Mouse (Mus musculus) thymus, postnatal 0 days (tissue): ENCODE measurements around the gene Aqp5. TPM values are rescaled to one million over a fixed set of nuclear protein-coding genes. Genes with fewer than 3 reads are reported as not detected.

ENCODE experiments used
- DNase-seq: peaks from one replicate; pipeline ENCODE4 v3.0.0-alpha.2; 2015; ENCODE audit warnings: low spot score
- polyA plus RNA-seq: library from polyadenylated mRNA; unstranded; fragments of >200 nt; fragmentation: Nextera tagmentation; extraction: Ambion mirVana; gene quantifications from 2 replicates; pipeline ENCODE4 v1.2.1, GENCODE M21; 2015

Gene Aqp5
- 3.6 and 5.2 TPM in 2 replicates for polyA plus RNA-seq

GRCm38 (mm10) chr15:99590429-99591084 is at the start of gene Aqp5:
Gene Aqp5 (plus strand): TSS chr15:99590782.
- DNase-seq = no peak

GRCm38 (mm10) chr15:99544047-99544446 is 46.5 kb upstream of the Aqp5 start:
- no peak for DNase-seq

DNA sequence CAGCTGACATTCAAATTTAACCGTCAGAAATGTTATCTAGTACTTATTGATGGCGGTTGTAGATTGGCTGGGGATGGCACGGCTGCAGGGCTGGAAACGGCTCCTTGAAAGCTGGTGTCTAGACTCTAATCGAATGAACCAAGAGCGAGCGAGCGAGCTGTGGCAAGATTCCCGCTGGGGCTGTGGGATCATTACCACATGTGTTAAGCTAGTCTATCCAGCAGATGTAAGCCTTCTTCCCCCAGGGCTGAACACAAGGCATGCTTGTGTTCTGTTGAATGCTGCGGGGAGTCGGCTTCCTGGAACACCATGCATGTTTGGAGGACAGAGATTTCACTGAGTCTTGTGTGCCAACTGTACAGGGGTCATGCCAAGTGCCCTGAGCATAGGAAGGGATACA is 44.0 kb upstream of the Aqp5 start:
- DNase-seq = no peak

GRCm38 (mm10) chr15:99547732-99548131 is 42.9 kb upstream of the Aqp5 start:
- no peak for DNase-seq

DNA sequence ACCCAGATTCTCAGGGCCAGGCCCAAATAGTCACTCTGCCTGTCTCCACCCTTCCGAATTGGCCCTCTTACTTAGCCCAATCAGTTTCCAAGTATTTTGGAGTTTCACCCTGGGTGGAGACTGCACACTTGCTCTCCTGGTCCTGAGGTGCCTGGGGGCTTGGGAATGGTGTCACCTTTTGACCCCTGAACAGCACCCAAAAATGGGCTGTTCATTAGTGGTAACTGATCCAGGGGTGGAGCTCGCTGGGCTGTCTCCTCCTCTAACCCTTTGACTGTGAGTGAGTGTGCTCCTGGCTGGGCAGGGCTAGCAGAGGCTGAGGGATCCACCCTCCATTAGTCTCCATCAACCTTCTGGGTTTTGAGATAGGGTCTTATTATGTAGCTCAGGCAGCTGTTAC is 40.7 kb upstream of the Aqp5 start:
- DNase-seq = no peak

DNA sequence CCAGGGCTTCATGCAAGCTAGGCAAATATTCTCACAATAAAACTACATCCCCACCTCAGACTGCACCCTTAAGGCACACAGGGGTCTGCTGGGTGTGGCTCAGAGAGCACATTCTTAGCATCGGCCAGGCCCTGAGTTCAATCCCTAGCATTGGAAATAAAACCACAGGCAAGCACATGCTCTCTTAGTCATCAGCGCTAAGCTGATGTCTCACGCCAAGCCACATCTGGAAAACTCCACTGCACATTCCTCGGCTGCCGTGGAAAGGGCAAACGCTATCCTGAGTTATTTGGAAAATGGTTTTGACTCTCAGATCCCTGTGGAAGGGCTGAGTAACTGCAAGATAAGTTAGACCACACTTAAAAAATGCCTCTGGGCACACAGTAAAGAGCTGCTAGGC is 36.8 kb upstream of the Aqp5 start:
- no peak for DNase-seq

- no peak for DNase-seq
Measured at GRCm38 (mm10) chr15:99558947-99559346, 31.6 kb upstream of the Aqp5 start.

GRCm38 (mm10) chr15:99560246-99560645 is 30.3 kb upstream of the Aqp5 start:
- DNase-seq = no peak

- no peak for DNase-seq
Measured at GRCm38 (mm10) chr15:99567371-99567770, 23.2 kb upstream of the Aqp5 start.

DNA sequence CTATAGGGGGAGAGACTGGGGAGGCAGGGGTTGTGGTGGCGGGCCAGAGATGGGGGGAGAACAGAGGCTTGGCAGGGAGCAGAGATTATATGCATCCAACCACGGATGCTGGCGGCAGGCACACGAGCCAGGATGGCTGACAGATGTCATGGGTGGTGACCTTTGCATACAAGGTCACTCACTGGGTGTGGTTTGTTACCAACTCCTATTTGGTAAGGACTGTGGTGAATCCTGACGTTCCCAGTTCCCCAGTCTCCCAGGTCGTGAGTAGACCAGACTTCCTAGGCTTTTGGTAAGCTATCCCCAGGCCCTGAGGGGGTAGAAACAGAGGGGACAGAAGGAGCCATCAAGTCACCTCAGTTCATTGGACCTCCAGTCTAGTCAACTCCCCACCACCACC is 21.9 kb upstream of the Aqp5 start:
- DNase-seq = no peak

- no peak for DNase-seq
Measured at GRCm38 (mm10) chr15:99569123-99569522, 21.5 kb upstream of the Aqp5 start.

DNA sequence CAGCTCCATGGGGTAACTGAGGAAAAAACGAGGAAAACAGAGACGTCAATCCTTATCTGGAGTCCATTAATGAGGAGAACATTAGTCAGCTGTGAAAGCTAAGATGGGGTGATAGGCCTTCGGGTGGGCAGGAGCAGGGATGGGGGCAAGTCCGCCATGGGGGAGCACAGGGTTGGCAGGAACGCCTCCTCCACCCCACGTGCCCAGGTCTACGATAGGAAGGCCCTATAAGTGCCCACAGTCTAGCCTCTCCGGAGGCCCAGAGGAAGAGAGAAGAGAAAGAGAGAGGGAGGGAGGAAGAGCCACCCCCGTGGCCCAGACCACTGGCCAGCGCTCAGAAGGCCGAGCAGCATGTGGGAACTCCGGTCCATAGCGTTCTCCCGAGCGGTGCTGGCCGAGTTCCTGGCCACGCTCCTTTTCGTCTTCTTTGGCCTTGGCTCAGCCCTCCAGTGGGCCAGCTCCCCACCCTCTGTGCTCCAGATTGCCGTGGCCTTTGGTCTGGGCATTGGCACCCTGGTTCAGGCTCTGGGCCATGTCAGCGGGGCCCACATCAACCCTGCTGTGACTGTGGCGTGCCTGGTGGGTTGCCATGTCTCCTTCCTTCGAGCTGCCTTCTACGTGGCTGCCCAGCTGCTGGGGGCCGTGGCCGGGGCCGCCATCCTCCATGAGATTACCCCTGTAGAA is 11.6 kb upstream of the Aqp5 start, which contains the start of gene Aqp2:
Gene Aqp2, plus strand, starts transcription at position 254 of the 684 bp plus-strand sequence.
- no peak for DNase-seq

DNA sequence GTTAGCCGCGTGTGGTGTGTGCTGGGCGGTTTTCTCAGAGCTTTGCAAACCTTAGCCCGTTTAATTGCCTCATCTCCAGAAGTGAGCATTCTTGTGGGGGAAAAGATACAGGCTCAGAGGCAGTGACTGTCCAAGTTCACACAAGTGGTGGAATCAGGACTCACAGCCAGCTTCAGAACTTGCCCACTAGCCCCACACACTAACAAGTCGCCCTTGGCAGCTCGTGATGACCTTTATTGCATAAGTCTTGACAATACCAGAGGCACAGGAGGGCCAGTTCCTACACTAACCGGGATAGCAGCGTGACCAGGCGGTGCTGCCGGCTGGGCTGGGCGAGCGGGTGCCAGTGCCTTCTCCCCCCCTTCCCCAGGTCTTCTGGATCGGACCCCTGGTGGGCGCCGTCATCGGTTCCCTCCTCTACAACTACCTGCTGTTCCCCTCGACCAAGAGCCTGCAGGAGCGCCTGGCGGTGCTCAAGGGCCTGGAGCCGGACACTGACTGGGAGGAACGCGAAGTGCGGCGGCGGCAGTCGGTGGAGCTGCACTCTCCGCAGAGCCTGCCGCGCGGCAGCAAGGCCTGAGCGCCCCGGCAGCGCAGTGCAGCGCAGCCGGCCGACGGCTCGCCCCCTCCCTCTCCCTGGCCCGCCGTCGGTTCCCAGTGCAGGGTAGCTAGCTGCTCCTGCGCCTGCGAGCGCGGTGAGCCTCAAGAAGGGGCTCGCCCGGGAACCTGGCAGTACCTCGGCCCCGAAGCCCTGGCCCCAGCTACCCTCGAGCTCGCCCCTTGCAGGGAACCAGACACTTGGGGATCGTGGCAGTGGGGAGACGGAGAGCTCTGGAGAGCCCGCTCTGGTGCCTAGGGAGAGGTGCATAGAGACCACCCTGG is 6.9 kb upstream of the Aqp5 start:
- no peak for DNase-seq

GRCm38 (mm10) chr15:99584407-99585202 is 6.0 kb upstream of the Aqp5 start:
- DNase-seq = no peak

GRCm38 (mm10) chr15:99585741-99586140 is 4.8 kb upstream of the Aqp5 start:
- no peak for DNase-seq

DNA sequence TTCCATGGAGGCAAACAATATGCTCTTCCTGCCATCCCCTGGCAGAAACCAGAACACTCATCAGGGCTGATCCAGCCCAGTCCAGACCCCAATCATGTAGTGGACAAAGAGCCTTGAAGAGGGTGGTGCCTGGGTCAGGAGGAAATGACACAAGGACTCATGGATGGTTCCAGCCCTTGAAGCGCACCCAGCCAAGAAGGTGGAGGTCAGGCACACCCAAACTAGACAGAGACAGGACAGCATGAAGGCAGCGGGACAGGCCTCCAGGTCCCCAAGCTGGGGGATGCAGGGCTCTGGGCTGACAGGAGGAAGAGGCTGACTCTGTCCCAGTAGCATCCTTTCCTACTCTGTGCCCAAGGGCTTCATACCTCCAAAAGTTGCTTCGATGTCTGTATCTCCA is 4.1 kb upstream of the Aqp5 start:
- DNase-seq = no peak

GRCm38 (mm10) chr15:99589237-99589636 is 1.3 kb upstream of the Aqp5 start:
- no peak for DNase-seq

DNA sequence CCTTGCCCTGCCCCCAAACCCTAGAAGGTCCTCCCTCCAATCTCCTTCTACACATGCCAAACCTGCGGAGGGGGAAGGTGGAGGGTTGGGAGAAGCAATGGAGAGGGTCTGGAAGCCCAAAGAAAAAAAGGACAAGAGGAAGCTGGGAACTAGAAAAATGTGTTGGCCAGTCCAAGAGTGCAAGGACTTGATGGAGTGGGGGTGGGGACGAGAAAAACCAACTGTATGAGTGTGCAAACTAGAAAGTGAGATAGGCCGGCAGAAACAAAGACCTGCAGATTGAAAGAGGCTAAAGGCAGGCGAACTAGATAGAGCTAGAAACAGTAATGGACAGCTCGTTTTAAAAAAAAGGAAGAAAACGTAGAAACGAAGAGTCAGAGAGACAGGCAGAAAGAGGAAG is 878 bp upstream of the Aqp5 start:
- no peak for DNase-seq

- no peak for DNase-seq
Measured at GRCm38 (mm10) chr15:99592177-99592576, 1.6 kb downstream of the Aqp5 start.

DNA sequence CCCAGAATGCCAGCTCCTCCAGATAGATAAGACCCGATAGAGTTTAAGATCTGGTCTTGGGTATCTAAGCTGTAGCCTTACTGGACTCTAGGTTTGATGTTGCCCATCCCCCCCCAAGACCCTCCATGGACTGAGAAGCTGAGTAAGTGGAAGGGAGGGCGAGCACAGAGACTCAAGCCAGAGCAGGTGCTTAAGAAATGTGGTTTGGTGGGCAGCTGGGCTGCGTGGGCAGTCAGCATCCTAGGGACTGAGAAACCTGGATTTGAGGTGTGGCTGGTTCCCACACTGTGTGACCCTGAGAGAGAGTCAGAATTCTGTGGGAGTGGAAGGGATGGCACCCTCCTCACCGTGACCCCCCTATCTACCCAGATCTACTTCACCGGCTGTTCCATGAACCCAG is 2.3 kb downstream of the Aqp5 start:
- no peak for DNase-seq

DNA sequence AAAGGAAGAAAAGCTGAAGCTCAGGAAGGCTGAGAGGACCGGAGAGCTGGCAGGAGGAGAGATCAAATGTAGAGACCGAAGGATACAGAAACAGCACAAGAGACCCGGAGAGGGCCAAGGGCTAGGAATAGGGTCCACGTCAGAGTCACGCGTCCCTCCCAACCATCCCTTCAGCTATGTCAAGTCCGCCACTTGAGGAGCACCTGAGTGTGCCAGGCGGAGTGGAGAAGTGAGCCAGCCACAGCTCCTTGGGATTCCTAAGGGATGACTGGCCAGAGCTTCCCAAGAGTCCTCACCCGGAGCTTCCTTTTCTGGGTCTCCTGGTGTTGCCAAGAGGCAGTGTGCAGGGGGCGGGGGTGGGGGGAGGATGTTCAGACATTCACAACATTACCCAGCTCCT is 4.4 kb downstream of the Aqp5 start:
- no peak for DNase-seq
